Mouse (Mus musculus): Measurements from ENCODE around the gene Rpusd2. TPM values are rescaled to one million over a fixed set of nuclear protein-coding genes. Genes with fewer than 3 reads are reported as not detected.

Rpusd2 gene
- polyA plus RNA-seq, 1 experiment from 2014 or later = 4.7 TPM

Other genes starting within 250 kb of the Rpusd2 start
- 176 and 195 TPM in 2 replicates for gene Knstrn, start 220.8 kb upstream of the Rpusd2 start, polyA plus RNA-seq (2014; fragmentation: Nextera tagmentation; extraction: Ambion mirVana)
- gene Ivd, start 172.8 kb upstream of the Rpusd2 start, polyA plus RNA-seq (2014; fragmentation: Nextera tagmentation; extraction: Ambion mirVana) = 53.7 and 62.2 TPM in 2 replicates
- gene Bahd1, start 134.4 kb upstream of the Rpusd2 start, polyA plus RNA-seq (2014; fragmentation: Nextera tagmentation; extraction: Ambion mirVana) = 1.1 and 1.2 TPM in 2 replicates
- gene Chst14, start 108.3 kb upstream of the Rpusd2 start, polyA plus RNA-seq (2014; fragmentation: Nextera tagmentation; extraction: Ambion mirVana) = 31.8 and 32.0 TPM in 2 replicates
- gene Ccdc32, start 5.4 kb upstream of the Rpusd2 start, polyA plus RNA-seq (2014; fragmentation: Nextera tagmentation; extraction: Ambion mirVana) = 22.6 and 26.4 TPM in 2 replicates
- 40.8 and 43.2 TPM in 2 replicates for gene Knl1, start 12.3 kb downstream of the Rpusd2 start, polyA plus RNA-seq (2014; fragmentation: Nextera tagmentation; extraction: Ambion mirVana)
- 79.2 and 82.1 TPM in 2 replicates for gene Rad51, start 78.0 kb downstream of the Rpusd2 start, polyA plus RNA-seq (2014; fragmentation: Nextera tagmentation; extraction: Ambion mirVana)
- gene Rmdn3, start 122.2 kb downstream of the Rpusd2 start, polyA plus RNA-seq (2014; fragmentation: Nextera tagmentation; extraction: Ambion mirVana) = 43.1 and 44.2 TPM in 2 replicates
- 2.9 and 6.4 TPM in 2 replicates for gene Gchfr, start 133.0 kb downstream of the Rpusd2 start, polyA plus RNA-seq (2014; fragmentation: Nextera tagmentation; extraction: Ambion mirVana)
- gene Gm14137, start 139.7 kb downstream of the Rpusd2 start, polyA plus RNA-seq (2014; fragmentation: Nextera tagmentation; extraction: Ambion mirVana) = 0.31 and 0.41 TPM in 2 replicates
- gene Zfyve19, start 173.8 kb downstream of the Rpusd2 start, polyA plus RNA-seq (2014; fragmentation: Nextera tagmentation; extraction: Ambion mirVana) = 44.3 and 46.1 TPM in 2 replicates
- 25.9 and 26.2 TPM in 2 replicates for gene Dnajc17, start 174.0 kb downstream of the Rpusd2 start, polyA plus RNA-seq (2014; fragmentation: Nextera tagmentation; extraction: Ambion mirVana)
- gene Ppp1r14d, start 195.1 kb downstream of the Rpusd2 start, polyA plus RNA-seq (2014; fragmentation: Nextera tagmentation; extraction: Ambion mirVana) = not detected in 2 replicates
- gene Spint1, start 202.6 kb downstream of the Rpusd2 start, polyA plus RNA-seq (2014; fragmentation: Nextera tagmentation; extraction: Ambion mirVana) = 8.9 and 9.8 TPM in 2 replicates
- 2.2 and 2.3 TPM in 2 replicates for gene Rhov, start 236.5 kb downstream of the Rpusd2 start, polyA plus RNA-seq (2014; fragmentation: Nextera tagmentation; extraction: Ambion mirVana)